Mouse (Mus musculus) naive thymus-derived CD4-positive, alpha-beta T cell, adult 2 months (primary cell): ENCODE data around the gene Rasa4.
A peak's percentile ranks its signal among the peaks of the same experiment; 100 is the strongest.
"Not testable (repeated sequence)": the region's sequence is repeated elsewhere in the genome, so short reads cannot be mapped to it uniquely, and the experiment has no call there.

ENCODE experiments used
- DNase-seq: peaks from one replicate; pipeline ENCODE4 v3.0.0-alpha.2; 2011; ENCODE audit warnings: low read depth

Rasa4 gene

GRCm38 (mm10) chr5:136083669-136084107, at the start of gene Rasa4:
Gene Rasa4, plus strand, starts transcription at chr5:136083916.
- DNase-seq: peak; percentile 97

- DNase-seq: no peak
Observed at GRCm38 (mm10) chr5:136034868-136035267, 48.8 kb upstream of the Rasa4 start.

- DNase-seq: no peak
Observed at GRCm38 (mm10) chr5:136035285-136035684, 48.4 kb upstream of the Rasa4 start.

- DNase-seq: no peak
Observed at GRCm38 (mm10) chr5:136036667-136037066, 47.0 kb upstream of the Rasa4 start.

- DNase-seq: no peak
Observed at GRCm38 (mm10) chr5:136038258-136039214, 45.2 kb upstream of the Rasa4 start, which contains the start of gene Upk3b. Gene Upk3b, plus strand, starts transcription at chr5:136038496.

- DNase-seq: no peak
Observed at GRCm38 (mm10) chr5:136040210-136040609, 43.5 kb upstream of the Rasa4 start.

- DNase-seq: no peak
Observed at GRCm38 (mm10) chr5:136041260-136041659, 42.5 kb upstream of the Rasa4 start.

- DNase-seq: no peak
Observed at GRCm38 (mm10) chr5:136041666-136042065, 42.0 kb upstream of the Rasa4 start.

GRCm38 (mm10) chr5:136044865-136045264, 38.9 kb upstream of the Rasa4 start:
- peak; percentile 34 for DNase-seq

- DNase-seq: peak; percentile 44
Observed at GRCm38 (mm10) chr5:136045408-136045807, 38.3 kb upstream of the Rasa4 start.

GRCm38 (mm10) chr5:136045987-136046386, 37.7 kb upstream of the Rasa4 start:
- peak; percentile 86 for DNase-seq

GRCm38 (mm10) chr5:136048541-136048940, 35.2 kb upstream of the Rasa4 start:
- DNase-seq: not testable (repeated sequence)

- DNase-seq: no peak
Observed at GRCm38 (mm10) chr5:136049926-136050325, 33.8 kb upstream of the Rasa4 start.

- DNase-seq: no peak
Observed at GRCm38 (mm10) chr5:136051231-136052085, 32.3 kb upstream of the Rasa4 start.

- DNase-seq: no peak
Observed at GRCm38 (mm10) chr5:136052861-136053655, 30.7 kb upstream of the Rasa4 start.

- DNase-seq: no peak
Observed at GRCm38 (mm10) chr5:136054301-136055077, 29.2 kb upstream of the Rasa4 start, which contains the start of gene Upk3bl. Gene Upk3bl, plus strand, starts transcription at chr5:136054492.

GRCm38 (mm10) chr5:136056062-136056461, 27.7 kb upstream of the Rasa4 start:
- DNase-seq: no peak

GRCm38 (mm10) chr5:136057085-136057484, 26.6 kb upstream of the Rasa4 start:
- no peak for DNase-seq

GRCm38 (mm10) chr5:136061567-136061966, 22.1 kb upstream of the Rasa4 start:
- DNase-seq: peak; percentile 73

GRCm38 (mm10) chr5:136063920-136064319, 19.8 kb upstream of the Rasa4 start:
- DNase-seq: no peak
